Mouse (Mus musculus): ENCODE data around the gene Kxd1.
"Not testable (repeated sequence)": the region's sequence is repeated elsewhere in the genome, so short reads cannot be mapped to it uniquely, and the experiment has no call there.

Kxd1 gene

DNA sequence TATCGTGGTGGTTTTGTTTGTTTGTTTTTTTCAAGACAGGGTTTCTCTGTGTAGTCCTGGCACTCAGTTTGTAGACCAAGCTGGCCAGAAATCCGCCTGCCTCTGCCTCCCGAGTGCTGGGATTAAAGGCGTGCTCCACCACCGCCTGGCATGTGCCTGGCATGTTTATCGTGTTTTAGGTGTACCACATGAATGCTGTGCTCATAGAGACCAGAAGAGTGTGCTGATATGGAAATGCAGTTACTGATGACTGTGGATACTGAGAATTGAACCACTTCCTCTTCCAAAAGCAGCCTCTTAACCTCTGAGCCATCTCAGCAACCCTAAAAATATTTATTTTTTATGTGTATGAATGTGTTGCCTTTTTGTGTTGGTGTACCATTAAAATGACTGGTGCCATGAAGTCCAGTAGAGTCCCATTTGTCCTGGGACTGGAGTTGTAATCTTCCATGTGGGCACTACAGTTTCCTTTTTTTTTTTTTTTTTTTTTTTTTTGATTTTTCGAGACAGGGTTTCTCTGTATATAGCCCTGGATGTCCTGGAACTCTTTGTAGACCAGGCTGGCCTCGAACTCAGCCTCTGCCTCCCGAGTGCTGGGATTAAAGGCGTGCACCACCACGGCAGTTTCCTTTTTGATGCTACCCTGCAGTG lies 15.4 kb downstream of the Kxd1 start:
- DNase-seq, result no peak

DNA sequence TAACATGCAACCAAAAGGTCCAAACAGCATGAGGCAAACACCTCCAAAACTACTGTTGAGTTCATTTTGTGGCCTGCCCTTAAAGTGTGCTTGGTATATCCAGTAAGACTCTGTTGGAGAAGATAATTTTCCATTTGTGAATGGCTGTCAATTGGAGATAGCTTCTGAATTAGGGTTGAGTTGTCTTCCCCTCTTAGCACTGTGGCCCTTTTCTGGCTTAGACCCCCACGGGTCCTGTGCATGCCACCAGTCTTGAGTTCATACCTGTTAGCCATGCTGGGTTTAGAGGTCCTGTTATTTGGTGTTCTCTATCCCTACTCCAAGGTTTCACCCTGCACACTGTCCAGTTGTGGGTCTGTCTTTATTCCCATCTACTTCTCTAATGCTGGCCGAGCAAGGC lies 16.0 kb downstream of the Kxd1 start:
- no peak for DNase-seq

DNA sequence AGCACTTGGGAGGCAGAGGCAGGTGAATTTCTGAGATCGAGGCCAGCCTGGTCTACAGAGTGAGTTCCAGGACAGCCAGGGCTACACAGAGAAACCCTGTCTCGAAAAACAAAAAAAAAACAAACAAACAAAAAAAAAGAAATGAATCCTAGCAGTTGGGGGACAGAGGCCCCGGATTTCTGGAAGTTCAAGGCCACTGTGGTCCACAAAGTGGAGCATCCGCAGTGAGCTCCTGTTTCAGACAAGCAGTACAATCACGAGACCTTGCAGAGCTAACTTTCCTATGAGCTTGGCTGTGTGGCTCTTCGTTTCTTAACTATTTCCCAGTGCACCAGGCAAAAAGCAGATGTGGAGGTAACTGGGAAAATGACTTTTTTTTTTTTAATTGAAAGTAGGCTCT lies 16.6 kb downstream of the Kxd1 start:
- DNase-seq, result not testable (repeated sequence)

DNA sequence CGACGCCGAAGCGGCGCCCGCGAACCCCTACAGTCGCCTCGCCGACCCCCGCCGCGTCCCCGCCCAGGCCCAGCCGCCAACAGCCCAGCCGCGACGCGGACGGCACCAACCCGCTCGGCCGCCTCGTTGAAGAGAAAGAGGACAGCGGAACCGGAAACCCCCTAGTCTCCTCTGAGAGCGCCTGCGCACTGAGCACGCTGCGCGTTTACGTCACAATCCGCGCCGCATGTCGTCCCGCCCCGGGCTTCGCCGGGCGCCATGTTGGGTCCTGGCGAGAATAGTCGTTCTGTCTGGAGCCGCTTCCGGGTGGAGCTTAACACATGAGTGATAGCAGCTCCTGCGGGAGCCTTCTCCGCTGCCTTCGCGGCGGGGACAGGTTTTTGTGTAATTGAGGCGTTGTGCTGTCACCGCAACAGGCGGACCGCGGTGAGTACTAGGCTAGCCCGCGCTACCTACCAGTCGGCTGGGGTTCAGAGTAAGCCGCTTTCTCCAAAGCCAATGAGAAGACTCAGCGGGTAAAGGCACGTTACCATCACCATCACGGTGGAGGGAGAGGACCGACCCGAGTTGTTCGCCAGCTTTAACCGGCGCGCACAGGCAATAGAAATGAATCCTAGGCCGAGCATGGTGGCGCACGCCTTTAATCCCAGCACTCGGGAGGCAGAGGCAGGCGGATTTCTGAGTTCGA lies 17.4 kb downstream of the Kxd1 start, which contains the start of gene Uba52:
Uba52 (minus strand) TSS at position 574 of the 688 bp plus-strand sequence.
- peak; percentile 98 for DNase-seq

DNA sequence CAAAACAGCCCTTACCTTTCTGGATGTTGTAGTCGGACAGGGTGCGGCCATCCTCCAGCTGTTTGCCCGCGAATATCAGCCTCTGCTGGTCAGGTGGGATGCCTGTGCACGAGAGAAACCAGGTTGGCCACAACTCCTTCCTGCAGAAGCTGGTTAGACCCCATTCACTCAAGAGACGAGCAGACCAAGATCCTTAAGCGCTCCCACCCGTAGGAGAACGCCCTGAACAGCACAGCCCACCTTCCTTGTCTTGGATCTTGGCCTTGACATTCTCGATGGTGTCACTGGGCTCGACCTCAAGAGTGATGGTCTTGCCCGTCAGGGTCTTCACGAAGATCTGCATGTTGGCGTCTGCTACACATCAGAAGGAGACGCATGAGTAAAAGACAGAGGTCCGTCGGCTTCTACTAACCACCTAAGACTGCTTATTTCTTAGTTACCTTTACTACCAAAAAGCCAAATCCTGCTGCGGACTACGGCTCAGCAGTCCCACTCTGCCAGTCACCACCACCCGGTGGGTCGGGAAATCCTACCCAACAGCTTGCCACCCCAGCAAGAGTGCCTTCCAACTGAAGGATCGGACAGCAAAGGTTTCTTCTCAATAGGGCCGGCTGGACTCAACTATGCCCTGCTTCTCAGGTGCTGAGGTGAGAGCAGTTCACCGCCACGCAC lies 18.3 kb downstream of the Kxd1 start:
- DNase-seq, result no peak

DNA sequence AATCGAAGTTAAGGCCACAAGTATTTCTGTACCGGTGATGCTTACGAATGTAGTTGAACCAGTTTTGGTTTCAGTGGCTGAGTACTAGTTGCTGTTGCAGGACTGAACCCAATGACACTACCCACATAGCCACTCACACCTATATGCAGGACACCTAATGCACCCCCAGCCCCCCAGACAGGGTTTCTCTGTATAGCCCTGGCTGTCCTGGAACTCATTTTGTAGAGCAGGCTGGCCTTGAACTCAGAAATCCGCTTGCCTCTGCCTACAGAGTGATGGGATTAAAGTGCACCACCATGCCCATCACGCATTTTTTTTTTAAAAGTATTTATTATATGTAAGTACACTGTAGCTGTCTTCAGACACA lies 20.7 kb downstream of the Kxd1 start:
- no peak for DNase-seq

DNA sequence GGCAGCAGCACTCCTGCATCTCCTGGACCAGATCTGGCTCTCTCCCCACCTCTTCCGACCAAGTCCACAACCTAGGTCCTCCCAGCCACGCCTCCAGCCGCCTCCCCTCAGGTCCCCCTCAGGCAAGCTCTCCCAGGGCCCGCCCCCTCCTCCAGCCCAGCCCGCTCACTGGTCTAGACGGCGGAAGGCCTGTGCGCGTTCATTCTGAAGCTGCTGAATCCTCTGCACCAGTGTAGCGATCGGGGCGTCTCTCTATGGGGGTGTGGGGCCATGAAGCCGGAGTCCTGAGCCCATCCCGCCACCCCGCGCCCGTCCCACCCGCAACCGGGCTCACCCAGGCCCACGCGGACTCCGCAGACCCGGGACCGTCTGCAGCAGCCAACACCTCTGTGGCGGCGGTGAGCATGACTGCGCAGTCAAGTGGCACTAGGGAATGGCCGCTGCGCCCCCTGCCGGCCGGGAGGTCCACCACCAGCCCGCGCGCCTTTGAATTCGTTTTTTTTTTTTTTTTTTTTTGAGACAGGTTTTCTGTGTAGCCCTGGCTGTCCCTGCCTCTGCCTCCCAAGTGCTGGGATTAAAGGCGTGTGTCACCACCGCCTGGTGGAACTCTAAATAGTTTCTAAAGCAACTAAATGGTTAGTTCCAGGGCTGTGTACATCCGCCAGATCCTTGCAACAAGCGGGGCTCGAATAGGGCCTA lies 21.3 kb downstream of the Kxd1 start, which contains the start of gene Rex1bd:
Rex1bd (minus strand) TSS at position 425 of the 699 bp plus-strand sequence.
- DNase-seq, result peak; percentile 93

DNA sequence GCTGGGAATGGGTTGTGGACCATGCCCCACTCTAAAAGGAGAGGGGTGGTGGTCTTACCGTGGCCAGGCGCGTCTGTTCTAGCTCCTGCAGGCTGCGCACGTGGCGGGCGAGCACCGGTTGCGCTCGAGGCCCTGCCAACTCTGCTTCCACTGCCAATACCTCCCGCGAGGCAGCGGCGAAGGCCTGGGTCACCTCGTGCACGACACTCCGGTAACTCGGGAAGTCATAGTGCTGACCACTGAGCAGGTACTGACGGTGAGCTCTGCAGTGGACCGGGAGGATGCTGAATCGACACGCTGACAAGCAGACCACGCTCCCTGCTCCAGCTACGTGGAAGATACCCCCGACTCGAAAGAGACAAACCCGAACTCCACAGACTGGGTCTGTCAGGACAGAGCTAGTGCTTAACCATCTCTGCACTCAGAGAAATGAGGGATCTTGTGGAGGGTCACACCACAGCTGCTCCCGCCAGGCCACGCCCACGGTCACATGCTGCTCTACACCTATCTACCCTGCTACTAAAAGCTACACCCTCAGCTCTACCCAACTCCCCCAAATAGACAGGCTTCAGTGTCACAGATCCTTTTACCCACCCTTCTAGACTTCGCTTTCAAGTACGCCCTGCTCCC lies 21.9 kb downstream of the Kxd1 start:
- DNase-seq, result no peak

DNA sequence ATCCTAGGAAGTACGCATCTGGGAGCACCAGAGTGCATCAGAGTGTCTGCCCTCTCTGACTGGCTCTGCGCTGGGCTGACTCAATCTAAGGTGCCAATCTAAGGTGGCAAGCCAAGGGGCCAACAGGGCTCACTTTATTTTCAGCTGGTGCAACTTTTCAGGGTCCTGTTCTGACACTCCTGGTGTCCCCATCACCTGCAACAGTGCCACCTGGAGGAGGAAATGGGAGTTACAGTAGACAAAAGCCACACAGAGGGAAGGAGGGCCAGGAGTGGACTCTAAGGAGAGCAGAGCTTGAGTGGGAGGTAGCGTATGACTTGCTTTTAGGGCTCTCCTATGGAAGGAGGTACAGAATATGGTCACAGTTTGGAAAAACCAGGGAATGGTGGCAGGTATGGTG lies 22.9 kb downstream of the Kxd1 start:
- DNase-seq, result peak; percentile 80

DNA sequence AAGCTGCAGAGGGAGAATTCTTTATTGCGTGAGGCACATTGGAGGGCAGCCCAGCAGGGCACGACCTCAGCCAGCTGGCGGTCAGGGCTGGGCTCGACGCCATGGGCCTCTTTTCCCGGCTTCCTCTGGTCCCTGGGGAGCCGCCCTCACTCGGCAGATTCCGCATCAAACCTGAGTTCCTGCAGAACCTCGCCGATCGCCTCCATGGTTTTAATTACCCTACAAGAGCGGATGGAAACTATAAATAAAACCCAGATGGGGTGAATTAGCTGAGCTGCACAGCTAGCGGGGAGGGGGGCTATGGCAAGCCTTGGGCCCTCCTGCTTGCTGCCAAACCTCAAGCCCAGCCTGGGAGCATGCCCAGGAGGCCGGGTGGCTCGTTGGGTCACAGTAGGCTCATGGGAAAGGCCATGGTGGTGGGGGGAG lies 23.5 kb downstream of the Kxd1 start:
- peak; percentile 44 for DNase-seq

DNA sequence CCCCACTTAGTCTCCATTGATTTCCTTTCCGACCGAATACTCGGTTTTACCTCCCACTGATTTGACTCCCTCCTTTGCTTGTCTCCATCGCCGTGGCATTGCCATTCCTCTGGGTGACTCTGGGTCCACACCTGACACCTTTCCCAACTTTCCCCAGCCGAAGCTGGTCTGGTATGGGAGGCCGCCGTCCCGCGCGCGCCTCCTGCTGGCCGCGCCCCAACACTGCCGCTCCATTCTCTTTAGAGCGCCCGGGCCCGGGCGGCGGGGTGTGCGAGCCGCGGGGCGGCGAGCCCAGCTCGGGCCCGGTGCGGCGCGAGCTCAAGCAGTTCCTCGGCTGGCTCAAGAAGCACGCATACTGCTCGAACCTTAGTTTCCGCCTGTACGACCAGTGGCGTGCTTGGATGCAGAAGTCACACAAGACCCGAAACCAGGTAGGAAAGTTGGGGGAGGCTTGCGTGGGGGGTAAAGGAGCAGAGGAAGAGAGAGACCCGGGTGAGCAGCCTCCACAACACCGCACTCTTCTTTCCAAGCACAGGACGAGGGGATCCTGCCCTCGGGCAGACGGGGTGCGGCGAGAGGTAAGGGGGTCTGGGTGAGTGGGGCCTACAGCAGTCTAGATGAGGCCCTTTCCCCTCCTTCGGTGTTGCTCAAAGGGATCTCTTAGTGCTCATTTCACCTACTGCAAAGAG lies 24.6 kb downstream of the Kxd1 start:
- peak; percentile 60 for DNase-seq

DNA sequence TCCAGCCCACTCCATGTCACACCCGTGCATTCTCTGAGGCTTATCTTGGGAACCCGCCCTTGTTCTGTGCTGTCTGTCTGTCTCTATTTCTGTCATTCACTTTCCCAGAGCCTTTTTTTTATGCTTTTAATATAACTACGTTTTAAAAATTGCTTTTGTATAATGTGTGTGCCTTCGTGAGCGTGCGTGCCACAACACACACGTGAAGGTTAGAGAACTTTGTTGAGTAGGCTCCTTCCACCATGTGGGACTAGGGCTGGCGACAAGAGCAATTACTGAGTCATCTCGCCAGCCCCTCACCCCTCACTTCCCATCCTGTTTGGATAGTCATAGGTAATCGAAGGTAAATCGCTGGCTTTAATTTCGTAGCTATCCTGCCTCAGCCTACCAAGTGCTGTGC lies 25.2 kb downstream of the Kxd1 start:
- no peak for DNase-seq

DNA sequence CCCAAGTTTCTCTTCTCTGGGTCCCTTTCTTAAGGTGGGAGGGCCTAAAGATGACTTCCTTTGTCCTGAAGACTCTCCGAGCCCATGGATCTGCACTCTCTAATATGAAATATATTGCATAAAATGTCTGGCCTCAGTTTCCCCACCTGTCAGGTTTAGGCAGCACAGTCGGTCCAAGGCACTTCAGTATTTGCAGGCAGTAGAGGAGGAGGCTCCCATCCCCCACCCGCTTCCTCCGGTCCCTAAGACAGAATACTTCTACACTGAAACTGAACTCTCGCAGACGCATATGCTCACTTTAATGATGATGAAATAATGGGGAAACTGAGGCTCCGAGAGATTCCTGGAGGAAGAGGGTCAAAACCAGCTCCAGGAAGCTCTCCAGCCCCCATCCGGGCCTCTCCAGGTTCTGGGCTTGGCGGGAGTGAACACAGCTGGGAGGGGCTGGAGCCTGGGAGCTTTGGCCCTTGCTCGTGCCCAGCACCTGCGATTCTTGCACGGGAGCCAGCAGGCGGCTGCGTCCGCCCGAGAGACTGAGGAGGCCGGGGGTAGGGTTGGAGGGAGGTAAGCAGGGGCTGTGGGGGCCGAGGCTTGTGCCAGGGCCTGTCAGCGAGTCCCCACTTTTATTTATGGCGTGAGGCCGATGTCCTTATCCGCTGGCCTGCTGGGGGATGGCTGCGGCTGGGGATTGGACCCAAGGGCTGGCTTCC lies 25.8 kb downstream of the Kxd1 start:
- DNase-seq, result no peak

DNA sequence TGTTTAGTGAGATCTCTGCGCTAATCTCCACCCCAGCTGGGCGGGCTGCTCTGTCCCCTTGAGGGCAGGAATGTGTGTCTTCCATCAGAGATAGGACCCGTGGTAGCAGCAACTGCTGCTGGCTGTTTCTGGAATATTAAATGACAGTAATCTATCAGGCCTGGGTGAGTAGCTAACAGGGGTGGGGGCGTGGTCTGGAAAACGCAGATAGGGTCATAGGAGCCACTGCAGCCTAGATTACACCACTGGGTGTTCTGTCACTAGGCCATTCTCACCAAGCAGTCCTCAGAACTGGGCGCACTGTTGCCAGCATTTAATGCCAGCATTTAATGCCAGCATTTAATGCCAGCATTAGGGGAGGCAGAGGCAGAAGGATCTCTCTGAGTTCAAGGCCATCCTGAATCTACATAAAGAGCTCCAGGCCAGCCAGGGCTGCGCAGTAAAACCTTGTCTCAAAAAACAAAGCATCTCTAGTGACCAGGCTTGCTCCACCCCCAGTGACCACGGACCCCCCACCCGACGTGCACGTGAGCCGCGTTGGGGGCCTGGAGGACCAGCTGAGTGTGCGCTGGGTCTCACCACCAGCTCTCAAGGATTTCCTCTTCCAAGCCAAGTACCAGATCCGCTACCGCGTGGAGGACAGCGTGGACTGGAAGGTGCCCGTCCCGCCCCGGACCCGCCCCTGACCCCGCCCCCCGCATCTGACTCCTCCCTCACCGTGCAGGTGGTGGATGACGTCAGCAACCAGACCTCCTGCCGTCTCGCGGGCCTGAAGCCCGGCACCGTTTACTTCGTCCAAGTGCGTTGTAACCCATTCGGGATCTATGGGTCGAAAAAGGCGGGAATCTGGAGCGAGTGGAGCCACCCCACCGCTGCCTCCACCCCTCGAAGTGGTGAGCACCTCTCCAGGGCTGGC lies 27.1 kb downstream of the Kxd1 start:
- DNase-seq, result no peak

DNA sequence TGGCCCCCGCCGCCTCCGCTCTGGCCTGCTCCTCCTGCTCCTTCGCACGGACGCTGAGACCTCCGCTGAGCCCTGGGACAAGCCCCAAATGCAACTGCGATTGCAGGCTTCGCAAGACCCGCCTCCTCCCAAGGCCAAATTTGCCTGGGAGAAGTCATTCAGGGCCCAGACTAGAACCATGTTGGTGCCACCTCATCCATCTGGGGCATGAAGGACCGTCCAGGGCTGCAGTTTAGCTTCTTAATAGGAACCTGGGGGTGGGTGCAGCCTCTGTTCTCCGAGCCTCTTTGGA lies 32.0 kb downstream of the Kxd1 start:
- DNase-seq, result no peak

DNA sequence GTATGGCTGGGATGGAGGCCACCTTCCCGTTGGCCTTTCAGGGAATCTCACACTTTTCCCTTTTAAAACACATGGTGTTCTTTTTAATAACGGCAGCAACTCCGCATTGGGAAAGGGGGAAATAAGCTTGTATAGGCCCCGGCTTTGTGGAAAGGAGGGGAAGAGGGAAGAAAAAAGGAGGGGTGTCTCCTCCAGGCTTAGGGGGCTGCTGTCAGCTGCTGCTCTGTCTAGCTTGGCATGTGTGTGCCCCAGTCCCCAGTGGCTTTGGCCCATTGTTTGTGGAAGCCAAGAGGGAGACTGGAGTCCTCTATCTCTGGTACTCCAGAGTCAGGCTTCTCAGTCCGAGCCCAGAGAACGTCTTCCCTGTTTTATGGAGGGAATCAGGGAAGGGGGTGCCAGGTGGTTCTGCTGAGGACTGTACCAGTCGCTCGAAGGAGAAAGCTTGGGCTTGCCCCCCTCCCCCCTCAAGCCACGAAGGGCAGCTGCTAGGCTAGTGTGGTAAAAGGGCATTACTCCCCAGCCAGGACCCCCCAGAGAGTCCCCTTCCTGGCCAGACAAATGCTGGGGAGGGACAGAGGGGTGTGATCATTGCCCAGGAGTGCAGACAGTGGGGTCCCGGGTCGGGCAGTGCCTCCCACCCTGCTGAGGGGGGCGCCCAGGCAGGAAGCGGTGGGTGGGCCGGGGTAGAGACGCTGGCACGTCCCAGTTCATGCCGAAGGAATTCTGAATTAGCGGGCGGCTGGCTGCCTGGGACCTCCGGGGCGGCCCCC lies 32.6 kb downstream of the Kxd1 start:
- no peak for DNase-seq

DNA sequence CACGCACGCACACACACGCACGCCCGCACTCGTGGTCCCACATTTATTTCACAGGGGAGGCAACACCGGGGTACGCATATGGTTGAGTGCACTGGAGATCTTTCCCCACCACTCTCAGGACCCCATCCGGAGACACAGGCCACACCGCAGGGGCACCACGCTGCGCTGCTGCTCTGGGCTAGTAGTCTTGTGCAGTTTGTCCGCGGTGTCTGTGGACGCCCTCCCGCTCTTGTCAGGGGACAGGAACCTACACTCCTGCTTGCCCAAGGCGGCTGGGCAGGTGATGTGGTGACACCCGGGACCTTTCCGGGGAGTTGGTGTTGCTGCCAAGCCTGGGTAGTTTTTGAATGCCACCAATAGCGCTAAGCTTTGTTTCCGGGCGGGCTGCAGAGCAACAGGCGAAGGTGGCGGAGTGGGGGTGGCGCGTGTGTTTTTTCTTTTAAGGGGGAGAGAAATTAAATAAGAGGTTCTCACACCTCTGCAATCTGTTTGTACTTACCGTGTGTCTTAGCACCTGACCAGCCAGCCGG lies 33.3 kb downstream of the Kxd1 start:
- DNase-seq, result no peak

DNA sequence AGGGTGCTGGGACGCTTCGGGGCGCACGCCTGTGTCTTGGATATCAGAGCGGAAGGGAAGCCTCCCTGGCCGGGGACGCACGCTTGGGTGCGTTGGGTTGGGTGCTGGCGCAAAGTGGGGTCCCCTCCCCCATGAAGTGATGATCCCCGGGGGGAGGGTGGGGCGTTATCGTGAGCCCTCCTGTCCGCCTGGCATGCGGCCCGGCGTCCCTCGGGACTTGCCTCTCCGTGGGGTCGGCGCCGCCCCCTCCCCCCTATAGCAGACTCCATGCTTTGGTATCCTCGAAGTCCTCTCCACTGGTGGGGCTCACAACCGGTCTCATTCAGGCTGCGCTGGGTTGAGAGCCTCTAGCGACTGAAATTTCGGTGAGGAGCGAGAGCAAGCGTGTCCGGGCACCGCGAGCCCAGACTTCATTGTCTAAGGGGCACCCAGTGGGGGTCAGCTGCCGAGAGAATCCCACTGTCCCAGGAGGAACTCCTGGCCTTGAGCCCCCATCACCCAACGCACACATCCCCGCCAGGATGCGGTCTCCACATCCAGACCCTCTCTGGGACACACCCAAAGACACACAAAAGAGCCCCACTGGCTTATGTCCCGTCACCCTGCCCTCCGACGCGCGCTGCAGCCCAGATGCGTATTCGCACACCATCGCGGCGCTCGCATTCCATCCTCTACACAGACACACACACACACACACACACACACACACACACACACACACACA lies 33.9 kb downstream of the Kxd1 start:
- DNase-seq, result no peak

Measured in right cerebral cortex, adult 18-20 months (tissue).